Mouse (Mus musculus) liver, embryonic 16.5 days (tissue): ENCODE measurements around the gene Metrnl. TPM values are rescaled to one million over a fixed set of nuclear protein-coding genes. Genes with fewer than 3 reads are reported as not detected.
A peak's percentile ranks its signal among the peaks of the same experiment; 100 is the strongest.

Experiments
- ATAC-seq: fragments of 200-750 bp; cut with Nextera tagmentation; 2 replicates; pipeline ENCODE4 v1.8.0; 2017; ENCODE audit warnings: low read depth, mild to moderate bottlenecking, moderate number of reproducible peaks, moderate library complexity
- H3K27ac ChIP-seq: fragments of 300-500 bp; sonication (generic); 2 replicates; pipeline ENCODE4 v1.5.1; 2014; ENCODE audit warnings: mild to moderate bottlenecking, low read length
- H3K27me3 ChIP-seq: fragments of 300-500 bp; sonication (generic); 2 replicates; pipeline ENCODE4 v1.6.1; 2014; ENCODE audit warnings: low read depth, low read length, mixed read lengths; ENCODE audit not compliant: control insufficient read depth, insufficient read depth
- H3K36me3 ChIP-seq: fragments of 300-500 bp; sonication (generic); 2 replicates; pipeline ENCODE4 v1.6.1; 2014; ENCODE audit warnings: mild to moderate bottlenecking; ENCODE audit not compliant: control insufficient read depth, insufficient read depth
- H3K4me1 ChIP-seq: fragments of 300-500 bp; sonication (generic); 2 replicates; pipeline ENCODE4 v1.6.1; 2014; ENCODE audit warnings: low read depth, low read length, mixed read lengths; ENCODE audit not compliant: control insufficient read depth
- H3K4me2 ChIP-seq: fragments of 300-500 bp; sonication (generic); 2 replicates; pipeline ENCODE4 v1.6.1; 2014; ENCODE audit warnings: low read depth, low read length, mixed read lengths
- H3K4me3 ChIP-seq: fragments of 300-500 bp; sonication (generic); 2 replicates; pipeline ENCODE4 v1.5.1; 2014; ENCODE audit warnings: low read depth, mild to moderate bottlenecking, low read length
- H3K9ac ChIP-seq: fragments of 300-500 bp; sonication (generic); 2 replicates; pipeline ENCODE4 v1.6.1; 2014; ENCODE audit warnings: low read depth, low read length
- H3K9me3 ChIP-seq: fragments of 300-500 bp; sonication (generic); replicated peaks from 2 replicates; pipeline ENCODE4 v1.6.1; 2016; ENCODE audit warnings: low read length; ENCODE audit not compliant: control insufficient read depth
- WGBS: fragments of 180-500 bp; shearing (Covaris S2); extraction: QIAGEN DNeasy Blood & Tissue Kit; methylation state at CpG from one replicate; pipeline ENCODE4 v1.1.7; 2014; ENCODE audit not compliant: insufficient replicate concordance; 5-methylcytosine and 5-hydroxymethylcytosine counted together
- polyA plus RNA-seq: library from polyadenylated mRNA; unstranded; fragments of >200 nt; fragmentation: Nextera tagmentation; extraction: Ambion mirVana; gene quantifications from 2 replicates; pipeline ENCODE4 v1.2.1, GENCODE M21; 2015

Metrnl gene
- polyA plus RNA-seq, 1 experiment from 2014 or later = 4.2 TPM

DNA sequence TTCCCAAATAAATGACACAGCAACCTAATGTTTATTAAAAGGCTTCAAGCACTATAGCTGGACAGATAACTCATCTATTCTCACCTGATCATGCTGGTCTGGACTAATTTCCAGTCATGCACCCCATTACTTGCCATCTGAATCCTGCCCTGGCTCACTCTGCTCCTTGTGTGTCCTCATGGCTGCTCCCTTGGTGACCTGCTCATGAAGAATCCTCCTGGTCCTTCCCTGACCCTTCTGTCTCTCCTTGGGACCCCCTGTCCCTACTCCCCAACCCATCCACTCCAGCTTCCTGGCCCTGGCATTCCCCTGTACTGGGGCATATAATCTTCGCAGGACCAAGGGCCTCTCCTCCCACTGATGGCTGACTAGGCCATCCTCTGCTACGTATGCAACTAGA lies 24.5 kb upstream of the Metrnl start:
- H3K4me1 ChIP-seq = peaks cover 8% of the 10 kb centered on the region
- H3K36me3 ChIP-seq = no peaks in the 10 kb centered on the region
- no peaks in the 10 kb centered on the region for H3K27me3 ChIP-seq
- no peak overlapping the region for H3K27ac ChIP-seq
- H3K9ac ChIP-seq = no peak overlapping the region
- H3K4me2 ChIP-seq = no peak overlapping the region
- H3K4me3 ChIP-seq = no peak overlapping the region
- no peaks in the 10 kb centered on the region for H3K9me3 ChIP-seq
- ATAC-seq = no peak
- WGBS = 69% methylated on average over 2 of the region's 2 CpGs

DNA sequence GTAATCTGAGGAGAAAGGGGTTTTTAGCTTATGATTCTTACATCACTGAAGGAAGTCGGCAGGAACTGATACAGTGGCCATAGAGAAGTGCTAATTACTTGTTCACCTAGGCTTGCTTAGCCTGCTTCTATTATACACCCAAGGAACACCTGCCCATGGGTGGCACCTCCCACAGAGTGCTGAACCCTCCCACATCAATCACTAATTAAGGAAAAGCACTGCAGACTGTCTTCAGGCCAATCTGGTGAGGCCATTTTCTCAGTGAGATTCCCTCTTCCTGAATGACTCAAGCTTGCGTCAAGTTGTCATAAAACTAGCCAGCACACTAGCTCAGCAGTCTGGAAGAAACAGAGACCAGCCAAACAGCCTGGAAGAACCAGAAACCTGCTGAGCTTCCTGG lies 21.8 kb upstream of the Metrnl start:
- WGBS = 65% methylated on average over 2 of the region's 2 CpGs
- Histone ChIP-seq H3K27me3 (no peaks in the 10 kb centered on the region), H3K4me3 (no peak overlapping the region), H3K9ac (no peak overlapping the region), H3K4me1 (no peaks in the 10 kb centered on the region), H3K9me3 (no peaks in the 10 kb centered on the region), H3K4me2 (no peak overlapping the region), H3K36me3 (no peaks in the 10 kb centered on the region), H3K27ac (no peak overlapping the region)
- no peak for ATAC-seq

DNA sequence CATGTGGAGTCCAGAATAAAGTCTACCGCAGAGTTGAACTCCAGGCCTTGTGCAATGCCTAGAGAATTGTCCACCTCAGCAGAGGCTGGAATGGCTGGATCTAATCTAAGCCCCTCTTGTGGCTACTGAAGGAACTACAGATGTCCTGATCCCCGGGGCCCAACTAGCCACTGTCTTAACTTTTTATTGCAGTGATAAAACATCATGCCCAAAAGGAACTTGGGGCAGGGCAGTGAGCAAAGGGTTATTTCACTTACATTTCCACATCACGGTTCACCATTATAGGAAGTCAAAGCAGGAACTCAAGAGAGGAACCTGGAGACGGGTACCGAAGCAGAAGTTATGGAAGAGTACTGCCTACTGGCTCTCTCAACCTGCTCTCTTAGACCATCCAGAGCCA lies 20.6 kb upstream of the Metrnl start:
- Histone ChIP-seq H3K27me3 (no peaks in the 10 kb centered on the region), H3K36me3 (no peaks in the 10 kb centered on the region), H3K4me3 (no peak overlapping the region), H3K9me3 (no peaks in the 10 kb centered on the region), H3K27ac (no peak overlapping the region), H3K4me1 (no peaks in the 10 kb centered on the region), H3K9ac (no peak overlapping the region), H3K4me2 (no peak overlapping the region)
- WGBS = 37% methylated on average over 5 of the region's 5 CpGs
- 0 out of 2 replicates have a peak, but pooled peaks have one; percentile 30 for ATAC-seq

DNA sequence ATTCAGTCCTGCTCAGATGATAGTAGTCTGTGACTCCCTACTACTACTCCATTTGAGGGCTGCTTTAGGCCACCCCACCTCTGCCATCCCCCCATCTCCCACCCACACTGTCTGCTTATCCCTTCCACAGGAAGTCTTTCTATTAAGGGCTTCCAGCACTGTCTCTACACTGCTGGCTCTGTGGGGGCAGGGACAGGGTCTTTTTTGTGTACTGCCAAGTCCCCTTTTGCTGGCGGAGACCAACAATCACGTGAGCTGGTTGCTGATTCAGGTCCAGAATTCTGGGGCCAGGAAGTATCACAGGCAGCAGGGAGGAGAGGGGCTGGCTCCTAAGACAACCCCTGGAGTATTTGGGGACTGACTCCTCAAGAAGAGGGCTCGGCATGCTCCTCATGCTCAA lies 18.1 kb upstream of the Metrnl start:
- H3K9me3 ChIP-seq = no peaks in the 10 kb centered on the region
- H3K9ac ChIP-seq = no peak overlapping the region
- no peaks in the 10 kb centered on the region for H3K27me3 ChIP-seq
- no peak for ATAC-seq
- 58% methylated on average over 3 of the region's 3 CpGs for WGBS
- H3K4me2 ChIP-seq = no peak overlapping the region
- H3K27ac ChIP-seq = no peak overlapping the region
- no peaks in the 10 kb centered on the region for H3K36me3 ChIP-seq
- no peak overlapping the region for H3K4me3 ChIP-seq
- H3K4me1 ChIP-seq = no peaks in the 10 kb centered on the region

DNA sequence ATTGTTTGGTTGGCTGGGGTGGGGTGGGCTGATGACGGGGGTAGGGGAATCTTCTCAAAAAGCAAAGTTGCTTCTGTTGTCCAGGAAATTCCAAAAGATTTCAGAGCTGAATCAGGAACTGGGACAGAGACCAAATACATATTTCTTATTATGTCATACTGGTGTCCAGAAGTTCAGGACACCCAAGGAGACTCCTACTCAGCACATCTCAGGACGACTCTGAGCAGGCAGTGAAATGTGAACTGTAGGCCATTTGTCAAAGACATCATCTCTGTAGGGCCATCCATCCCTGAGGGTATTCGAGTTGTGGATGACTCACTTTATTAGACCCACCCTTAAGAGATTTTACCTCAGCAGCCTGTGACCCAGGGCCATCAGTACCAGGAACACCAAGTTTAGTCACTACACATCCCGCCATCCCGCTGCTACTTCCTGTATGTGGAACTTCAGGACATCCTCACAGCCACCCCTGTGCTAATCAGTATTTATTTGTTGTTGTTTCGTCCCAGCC lies 15.8 kb upstream of the Metrnl start:
- no peaks in the 10 kb centered on the region for H3K9me3 ChIP-seq
- 49% methylated on average over 6 of the region's 6 CpGs for WGBS
- H3K27me3 ChIP-seq = no peaks in the 10 kb centered on the region
- no peak overlapping the region for H3K4me2 ChIP-seq
- no peak overlapping the region for H3K9ac ChIP-seq
- no peaks in the 10 kb centered on the region for H3K4me1 ChIP-seq
- H3K4me3 ChIP-seq = no peak overlapping the region
- H3K27ac ChIP-seq = no peak overlapping the region
- ATAC-seq = peak; percentile 17; the same call in 1 of the 2 replicates
- H3K36me3 ChIP-seq = no peaks in the 10 kb centered on the region

DNA sequence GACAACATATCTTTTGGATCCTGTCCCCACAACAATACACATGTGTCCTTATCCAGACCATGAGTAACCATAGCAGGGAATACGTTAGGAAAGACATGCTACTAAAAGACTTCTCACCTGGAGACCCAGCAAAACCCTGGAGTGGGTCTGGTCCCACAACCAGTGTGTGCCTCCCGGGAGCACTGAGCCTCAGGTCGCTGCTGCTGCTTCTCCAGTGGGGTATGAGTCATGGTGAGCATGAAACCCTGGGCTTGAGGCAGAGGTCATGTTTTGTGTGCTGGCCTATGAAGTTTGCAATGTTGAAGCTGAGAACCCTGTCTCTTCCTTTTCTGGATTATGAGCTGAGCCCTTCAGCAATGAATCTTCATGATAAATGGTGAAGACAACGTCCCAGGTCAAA lies 15.3 kb upstream of the Metrnl start:
- H3K4me2 ChIP-seq = no peak overlapping the region
- H3K27ac ChIP-seq = no peak overlapping the region
- no peaks in the 10 kb centered on the region for H3K36me3 ChIP-seq
- no peaks in the 10 kb centered on the region for H3K4me1 ChIP-seq
- H3K27me3 ChIP-seq = no peaks in the 10 kb centered on the region
- ATAC-seq = no peak
- H3K9ac ChIP-seq = no peak overlapping the region
- no peaks in the 10 kb centered on the region for H3K9me3 ChIP-seq
- WGBS = 57% methylated on average over 4 of the region's 4 CpGs
- no peak overlapping the region for H3K4me3 ChIP-seq

DNA sequence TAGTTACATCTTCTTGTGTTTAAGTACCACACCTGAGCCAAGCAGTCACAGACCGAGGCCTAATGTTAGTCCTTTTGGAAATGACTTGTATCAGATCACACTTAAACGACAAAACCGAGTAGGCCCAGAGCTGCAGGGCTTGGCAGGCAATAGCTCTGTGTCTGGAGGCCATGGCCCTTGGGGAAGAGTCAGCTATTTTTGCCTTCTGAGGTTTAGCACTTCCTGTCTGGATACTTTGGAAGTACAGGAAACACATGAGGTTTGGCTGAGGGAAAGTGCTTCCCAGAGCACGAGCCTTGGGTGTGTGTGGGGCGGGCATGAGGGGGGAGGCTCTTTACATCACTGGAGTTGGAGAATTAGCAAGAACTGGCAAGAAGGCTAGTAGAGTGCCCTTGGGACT lies 14.7 kb upstream of the Metrnl start:
- H3K4me3 ChIP-seq = no peak overlapping the region
- no peaks in the 10 kb centered on the region for H3K9me3 ChIP-seq
- ATAC-seq = peak; percentile 30; the same call in 1 of the 2 replicates
- H3K9ac ChIP-seq = no peak overlapping the region
- no peaks in the 10 kb centered on the region for H3K27me3 ChIP-seq
- no peaks in the 10 kb centered on the region for H3K4me1 ChIP-seq
- no peaks in the 10 kb centered on the region for H3K36me3 ChIP-seq
- WGBS = 39% methylated on average over 5 of the region's 5 CpGs
- H3K4me2 ChIP-seq = no peak overlapping the region
- H3K27ac ChIP-seq = no peak overlapping the region

DNA sequence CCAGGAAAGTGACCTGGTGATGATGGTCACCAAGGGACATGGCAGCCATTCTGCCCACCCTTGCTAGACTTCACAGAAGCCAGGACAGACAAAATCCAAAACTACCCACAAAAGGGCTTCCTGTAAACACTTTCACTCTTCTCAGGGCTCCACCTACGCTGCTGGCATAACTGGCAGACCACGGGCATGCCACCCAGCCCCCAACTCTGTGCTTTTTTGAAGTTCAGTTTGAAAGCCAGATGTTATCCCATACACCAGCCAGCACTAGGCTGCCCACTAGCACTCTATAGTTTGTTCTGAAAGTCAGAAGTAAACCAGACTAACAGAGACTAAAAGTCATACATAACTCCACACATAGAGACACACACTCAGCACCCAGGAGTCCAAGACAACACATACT lies 13.3 kb upstream of the Metrnl start:
- Histone ChIP-seq H3K27me3 (no peaks in the 10 kb centered on the region), H3K9ac (no peak overlapping the region), H3K36me3 (no peaks in the 10 kb centered on the region), H3K4me3 (no peak overlapping the region), H3K9me3 (no peaks in the 10 kb centered on the region), H3K27ac (no peak overlapping the region), H3K4me1 (no peaks in the 10 kb centered on the region), H3K4me2 (no peak overlapping the region)
- 46% methylated on average over 2 of the region's 2 CpGs for WGBS
- ATAC-seq = no peak

DNA sequence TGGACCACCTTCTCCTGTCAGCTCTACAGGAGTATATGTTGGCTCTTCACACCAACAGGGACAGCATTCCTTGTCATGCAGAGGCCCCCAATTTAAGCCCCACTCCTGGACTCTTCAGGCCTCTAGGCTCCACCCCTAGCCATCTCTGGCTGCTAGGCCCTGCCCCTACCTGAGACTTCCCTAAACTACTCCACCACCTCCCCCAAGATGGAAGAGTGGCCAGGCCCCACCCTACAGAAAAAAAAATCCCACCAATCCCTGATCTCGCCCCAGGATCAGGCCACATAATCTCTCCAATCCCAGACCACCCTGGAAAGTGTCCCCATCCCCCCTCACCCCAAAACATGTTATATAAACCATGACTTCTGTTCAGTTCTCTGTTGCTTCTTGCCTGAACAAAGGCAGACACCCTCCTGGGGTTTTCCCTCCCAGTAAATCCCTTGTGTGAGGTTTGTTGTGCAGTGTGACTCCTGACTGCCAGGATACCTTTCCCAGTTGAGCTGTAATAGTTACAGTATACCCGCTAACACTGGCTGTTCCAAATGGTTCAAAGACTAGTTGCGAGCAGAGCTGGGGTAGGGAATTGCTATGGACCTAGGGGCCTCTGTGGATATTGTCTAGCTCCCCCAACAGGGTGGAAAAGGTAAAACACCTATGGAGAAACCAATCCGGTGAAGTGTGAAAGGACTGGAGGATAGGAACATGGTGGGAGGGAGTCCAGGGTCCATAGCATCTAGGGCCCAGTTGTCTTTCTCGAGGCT lies 5.9 kb upstream of the Metrnl start:
- H3K4me3 ChIP-seq = no peak overlapping the region
- no peak overlapping the region for H3K9ac ChIP-seq
- H3K4me1 ChIP-seq = no peaks in the 10 kb centered on the region
- ATAC-seq = no peak
- no peaks in the 10 kb centered on the region for H3K9me3 ChIP-seq
- H3K4me2 ChIP-seq = no peak overlapping the region
- no peaks in the 10 kb centered on the region for H3K36me3 ChIP-seq
- no peaks in the 10 kb centered on the region for H3K27me3 ChIP-seq
- 60% methylated on average over 5 of the region's 5 CpGs for WGBS
- H3K27ac ChIP-seq = no peak overlapping the region
